Mouse (Mus musculus) frontal cortex, adult 2 months (tissue): ENCODE measurements at regions not wholly inside any gene's neighbourhood (a gene's known extent, or its start where the extent isn't known, plus 50 kb on each side); places are given as distances from the start of the nearest gene placed in this dataset.

ENCODE experiments used
- DNase-seq, 2 experiments: peaks; one replicate each; pipeline ENCODE4 v3.0.0; 2022; ENCODE audit warnings: low spot score in 1 of 2; ENCODE audit errors: extremely low spot score in 1 of 2

GRCm38 (mm10) chr3:42589516-42589915 lies 847.1 kb downstream of the D3Ertd751e start:
- no peak for DNase-seq

GRCm38 (mm10) chr3:42590126-42590525 lies 847.7 kb downstream of the D3Ertd751e start:
- no peak for DNase-seq

- DNase-seq = no peak
These were observed 851.5 kb downstream of the D3Ertd751e start for GRCm38 (mm10) chr3:42593792-42594433.

- no peak for DNase-seq
These were observed 854.3 kb downstream of the D3Ertd751e start for GRCm38 (mm10) chr3:42596686-42597085.
